Mouse (Mus musculus): ENCODE measurements around the gene Gmps. TPM values are rescaled to one million over a fixed set of nuclear protein-coding genes. Genes with fewer than 3 reads are reported as not detected.

The Gmps gene
- total and polyA plus RNA-seq, 3 experiments, result 22.4 to 46.2 (median 38.6) TPM

GRCm38 (mm10) chr3:63965929-63966328, 10.0 kb upstream of the Gmps start:
- DNase-seq (ENCODE audit: extremely low read depth), result no peak
- H3K4me2 ChIP-seq (ENCODE audit: insufficient read depth, low read depth, poor library complexity, severe bottlenecking), result no peak overlapping the region
- TF ChIP-seq USF2 (conservative IDR thresholded peaks at IDR 0.05; ENCODE audit: low read depth, low read length), result no peak
- peak; percentile 71 for TF ChIP-seq ZNF384 (IDR thresholded peaks at IDR 0.05; ENCODE audit: low read depth, low read length)
- no peaks in the 10 kb centered on the region for H3K9me3 ChIP-seq (replicated peaks; ENCODE audit: low read length)
- in situ Hi-C loops (cut with MboI; ENCODE audit: low pct_ligation_motif_present, low pct_unique_long_range_greater_than_20kb, low sequenced_read_pairs), result no loop called here
- no peaks in the 10 kb centered on the region for H3K27me3 ChIP-seq (replicated peaks)
- H3K79me2 ChIP-seq (replicated peaks; ENCODE audit: control insufficient read depth, extremely low read depth, insufficient read depth, poor library complexity, severe bottlenecking), result peaks cover 15% of the 10 kb centered on the region
- peaks cover 0 to 3% of the 10 kb centered on the region in 2 experiments for H3K36me3 ChIP-seq (replicated peaks in 1 of 2; ENCODE audit: control insufficient read depth in 1 of 2, insufficient read depth in 1 of 2, low read length in 1 of 2)
- no peak overlapping the region for H3K9ac ChIP-seq (ENCODE audit: insufficient read depth, low read depth)
- no peak overlapping the region for H3K27ac ChIP-seq (ENCODE audit: insufficient read depth, low read depth)
- H3K4me3 ChIP-seq (replicated peaks in 1 of 3; ENCODE audit: low read depth in 2 of 3, low read length in 2 of 3, poor library complexity in 1 of 3), result no peak overlapping the region
- peaks cover 0 to 14% of the 10 kb centered on the region in 2 experiments; a peak in 3 of 4 replicates for H3K4me1 ChIP-seq (ENCODE audit: control insufficient read depth in 1 of 2, insufficient read depth in 2 of 2)
- dilution Hi-C loops (cut with MboI; ENCODE audit: extremely low pct_ligation_motif_present, extremely low pct_unique_long_range_greater_than_20kb, low sequenced_read_pairs), result no loop called here

DNA sequence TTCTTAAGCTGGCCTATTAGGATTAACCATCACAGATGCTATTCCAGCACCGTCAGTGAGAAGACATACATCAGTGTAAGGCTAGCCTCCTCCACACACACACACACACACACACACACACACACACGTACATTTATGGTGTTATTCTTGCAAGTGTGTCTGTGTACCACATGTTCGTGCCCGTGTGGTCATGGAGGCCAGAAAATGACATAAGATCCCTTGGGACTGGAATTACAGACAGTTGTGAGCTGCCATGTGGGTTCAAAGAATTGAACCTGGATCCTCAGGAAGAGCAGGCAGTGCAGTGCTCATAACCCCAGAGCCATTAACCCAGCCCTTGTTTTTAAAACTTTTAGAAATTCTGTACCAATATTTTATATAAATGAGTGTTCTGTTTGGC, 2.0 kb downstream of the Gmps start:
- in situ Hi-C loops (cut with MboI; ENCODE audit: low pct_ligation_motif_present, low pct_unique_long_range_greater_than_20kb, low sequenced_read_pairs), result no loop called here
- Histone ChIP-seq H3K36me3 (replicated peaks in 1 of 2; ENCODE audit: control insufficient read depth in 1 of 2, insufficient read depth in 1 of 2, low read length in 1 of 2) (peaks cover 16 to 38% of the 10 kb centered on the region in 2 experiments), H3K4me2 (ENCODE audit: insufficient read depth, low read depth, poor library complexity, severe bottlenecking) (peak overlapping the region; percentile 76), H3K4me3 (replicated peaks in 1 of 3; ENCODE audit: low read depth in 2 of 3, low read length in 2 of 3, poor library complexity in 1 of 3) (peak overlapping the region; percentile 21 to 91 (median 38)), H3K79me2 (replicated peaks; ENCODE audit: control insufficient read depth, extremely low read depth, insufficient read depth, poor library complexity, severe bottlenecking) (peaks cover 54% of the 10 kb centered on the region), H3K4me1 (ENCODE audit: control insufficient read depth in 1 of 2, insufficient read depth in 2 of 2) (peaks cover 2 to 17% of the 10 kb centered on the region in 2 experiments; a peak in 2 of 4 replicates), H3K9me3 (replicated peaks; ENCODE audit: low read length) (no peaks in the 10 kb centered on the region), H3K27ac (ENCODE audit: insufficient read depth, low read depth) (no peak overlapping the region), H3K27me3 (replicated peaks) (no peaks in the 10 kb centered on the region), H3K9ac (ENCODE audit: insufficient read depth, low read depth) (peak overlapping the region; percentile 81)
- DNase-seq (ENCODE audit: extremely low read depth), result peak; percentile 26
- TF ChIP-seq ELF1 (IDR thresholded peaks at IDR 0.05; ENCODE audit: low read depth, low read length) (no peak), PAX5 (IDR thresholded peaks at IDR 0.05; ENCODE audit: low read length) (no peak), MAX (IDR thresholded peaks at IDR 0.05; ENCODE audit: low read length) (0 out of 2 replicates have a peak, but pooled peaks have one; percentile 32), MYC (IDR thresholded peaks at IDR 0.05; ENCODE audit: low read depth, low read length) (no peak), JUN (IDR thresholded peaks at IDR 0.05; ENCODE audit: insufficient read depth, low read depth, low read length) (no peak), SIN3A (IDR thresholded peaks at IDR 0.05; ENCODE audit: low read length) (peak; percentile 43; the same call in 1 of the 2 replicates), EP300 (IDR thresholded peaks at IDR 0.05; ENCODE audit: low read length) (no peak), HCFC1 (IDR thresholded peaks at IDR 0.05; ENCODE audit: low read depth, low read length) (no peak), IRF4 (IDR thresholded peaks at IDR 0.05; ENCODE audit: low read depth, low read length) (no peak), CHD2 (IDR thresholded peaks at IDR 0.05; ENCODE audit: low read length) (no peak), CHD1 (IDR thresholded peaks at IDR 0.05; ENCODE audit: low read depth, low read length) (no peak), MXI1 (IDR thresholded peaks at IDR 0.05; ENCODE audit: low read depth, low read length) (peak; percentile 75; the same call in 1 of the 2 replicates), CTCF (conservative IDR thresholded peaks at IDR 0.05 in 1 of 2, IDR thresholded peaks at IDR 0.05 in 1 of 2; ENCODE audit: low read depth in 2 of 2, low read length in 2 of 2) (no peak), USF1 (IDR thresholded peaks at IDR 0.05; ENCODE audit: low read depth, low read length) (no peak), JUND (conservative IDR thresholded peaks at IDR 0.05; ENCODE audit: low read depth, low read length) (no peak), ETS1 (conservative IDR thresholded peaks at IDR 0.05; ENCODE audit: low read depth, low read length) (no peak)
- dilution Hi-C loops (cut with MboI; ENCODE audit: extremely low pct_ligation_motif_present, extremely low pct_unique_long_range_greater_than_20kb, low sequenced_read_pairs), result no loop called here

Data from CH12.LX (cell line).